Mouse (Mus musculus): ENCODE results near the gene Mrtfa.

DNA sequence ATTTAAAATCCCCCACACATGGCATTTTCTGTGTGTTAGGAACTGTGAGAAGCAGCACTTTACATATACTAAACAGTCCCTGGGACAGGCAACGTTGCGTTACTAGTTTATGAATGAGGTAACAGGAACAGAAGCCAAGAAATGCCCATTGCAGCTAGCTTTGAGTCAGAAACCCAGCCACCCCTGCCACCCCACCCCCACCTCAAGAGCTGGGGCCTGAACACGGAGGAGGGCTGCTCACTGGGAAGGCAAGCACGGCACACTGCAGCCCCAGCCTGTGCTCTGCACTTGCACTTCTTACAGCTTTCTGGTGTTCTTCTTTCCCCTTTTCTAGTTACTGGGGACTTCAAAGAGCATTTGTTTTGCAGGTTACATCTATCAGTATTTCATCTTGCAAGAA is 93.1 kb downstream of the Mrtfa start:
- no peak for TF ChIP-seq EP300 (IDR thresholded peaks at IDR 0.05)
- no peak for TF ChIP-seq CTCF (IDR thresholded peaks at IDR 0.05)

All from lung, postnatal 0 days (tissue).